Mouse (Mus musculus) layer of hippocampus, adult 11-12 months (tissue): ENCODE data around the gene Olfr791.
A peak's percentile ranks its signal among the peaks of the same experiment; 100 is the strongest.

Source experiments
- DNase-seq: peaks from one replicate; pipeline ENCODE4 v3.0.0; 2022; ENCODE audit warnings: low spot score

The Olfr791 gene

GRCm38 (mm10) chr10:129521492-129521891, at the start of gene Olfr791:
Gene Olfr791 (plus strand): TSS chr10:129521792.
- DNase-seq = no peak

GRCm38 (mm10) chr10:129473256-129473655, 48.3 kb upstream of the Olfr791 start:
- DNase-seq = no peak

- DNase-seq = no peak
Measured at GRCm38 (mm10) chr10:129473723-129474122, 47.9 kb upstream of the Olfr791 start.

- DNase-seq = no peak
Measured at GRCm38 (mm10) chr10:129484452-129484851, 37.1 kb upstream of the Olfr791 start, which contains the start of gene Olfr789. Gene Olfr789 (plus strand): TSS chr10:129484752.

GRCm38 (mm10) chr10:129490101-129490500, 31.5 kb upstream of the Olfr791 start:
- DNase-seq = no peak

GRCm38 (mm10) chr10:129498192-129498591, 23.4 kb upstream of the Olfr791 start, which contains the start of gene Olfr790:
Gene Olfr790 (plus strand): TSS chr10:129498492.
- no peak for DNase-seq

- no peak for DNase-seq
Measured at GRCm38 (mm10) chr10:129538862-129539261, 17.3 kb downstream of the Olfr791 start, which contains the start of gene Olfr792. Gene Olfr792 (plus strand): TSS chr10:129539162.

GRCm38 (mm10) chr10:129549354-129549753, 27.8 kb downstream of the Olfr791 start:
- peak; percentile 19 for DNase-seq

GRCm38 (mm10) chr10:129567355-129567754, 45.8 kb downstream of the Olfr791 start, which contains the start of gene Olfr794:
Gene Olfr794 (plus strand): TSS chr10:129567655.
- DNase-seq = no peak

GRCm38 (mm10) chr10:129577066-129577465, 55.5 kb downstream of the Olfr791 start:
- DNase-seq = no peak
